Mouse (Mus musculus) erythroblast, embryonic 14.5 days (primary cell): Measurements from ENCODE around the gene Rc3h1. TPM values are rescaled to one million over a fixed set of nuclear protein-coding genes. Genes with fewer than 3 reads are reported as not detected.
"Not testable (repeated sequence)": the region's sequence is repeated elsewhere in the genome, so short reads cannot be mapped to it uniquely, and the experiment has no call there.

Experiments
- H3K27me3 ChIP-seq: 2 replicates; pipeline ENCODE4 v1.6.1; 2012; ENCODE audit warnings: inconsistent platforms; ENCODE audit not compliant: control insufficient read depth
- H3K36me3 ChIP-seq: 2 replicates; pipeline ENCODE4 v1.6.1; 2012; ENCODE audit warnings: mild to moderate bottlenecking, inconsistent platforms; ENCODE audit not compliant: control insufficient read depth
- H3K4me1 ChIP-seq: 2 replicates; pipeline ENCODE4 v1.6.1; 2012; ENCODE audit warnings: inconsistent platforms; ENCODE audit not compliant: control insufficient read depth
- H3K4me3 ChIP-seq: replicated peaks from 2 replicates; pipeline ENCODE3; 2012; ENCODE audit warnings: moderate library complexity, mild to moderate bottlenecking, inconsistent platforms
- H3K9me3 ChIP-seq: 2 replicates; pipeline ENCODE4 v1.6.1; 2012; ENCODE audit warnings: low read length, inconsistent platforms, mixed read lengths; ENCODE audit not compliant: control insufficient read depth
- GATA1 ChIP-seq: IDR thresholded peaks from 2 replicates; pipeline ENCODE4 v1.6.1; 2012; ENCODE audit warnings: low read length, inconsistent platforms, mixed read lengths
- TAL1 ChIP-seq: IDR thresholded peaks from 3 replicates; pipeline ENCODE4 v1.6.1; 2012; ENCODE audit warnings: low read length, inconsistent platforms, mixed read lengths
- polyA plus RNA-seq: library from polyadenylated mRNA; stranded (reverse); fragments of >175 nt; gene quantifications from 2 replicates; pipeline ENCODE4 v1.2.3, GENCODE M21; 2012

Rc3h1 gene
- polyA plus RNA-seq, 1 experiment, result 0.13 TPM

DNA sequence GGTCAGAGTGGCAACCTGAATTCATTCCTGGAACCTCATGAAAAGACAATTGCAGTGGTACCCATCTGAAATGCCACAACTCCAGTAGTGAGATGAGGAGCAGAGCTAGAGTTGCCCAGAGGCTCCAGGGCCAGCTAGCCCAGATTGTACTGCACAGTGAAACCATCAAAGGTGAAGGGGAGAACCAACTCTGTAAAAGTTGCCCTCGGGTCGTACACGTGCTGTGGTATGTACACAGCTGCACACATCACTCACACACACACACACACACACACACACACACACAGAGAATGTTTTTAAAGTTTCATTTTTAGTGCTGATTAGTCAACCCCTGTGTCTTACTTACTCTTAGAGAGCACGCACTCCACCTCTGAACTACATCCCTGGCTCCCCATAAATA is 75.1 kb downstream of the Rc3h1 start:
- H3K36me3 ChIP-seq, result no peaks in the 10 kb centered on the region; the same call in none of the 2 replicates
- H3K4me3 ChIP-seq, result no peak overlapping the region
- TF ChIP-seq GATA1, result no peak
- no peak for TF ChIP-seq TAL1
- no peaks in the 10 kb centered on the region for H3K9me3 ChIP-seq
- no peaks in the 10 kb centered on the region for H3K27me3 ChIP-seq
- no peaks in the 10 kb centered on the region for H3K4me1 ChIP-seq

DNA sequence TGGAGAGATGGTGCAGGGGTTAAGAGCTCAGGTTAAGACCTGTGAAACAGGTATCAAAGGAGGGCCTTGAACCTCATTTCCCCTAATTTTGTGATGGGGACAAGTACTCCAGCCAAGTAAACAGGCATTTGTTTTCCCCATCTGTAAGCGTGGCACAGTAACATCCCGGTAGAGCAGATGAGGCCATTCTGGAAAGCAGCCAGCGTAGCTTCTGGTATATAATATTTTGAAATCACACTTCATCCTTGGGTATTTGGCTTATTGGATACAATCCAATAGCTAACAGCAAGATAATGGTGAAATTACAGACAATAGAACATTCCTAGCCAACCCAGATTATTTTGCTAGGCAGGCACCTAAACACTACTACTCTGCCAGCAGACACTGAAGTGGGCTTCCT is 76.7 kb downstream of the Rc3h1 start:
- Histone ChIP-seq H3K27me3 (no peaks in the 10 kb centered on the region), H3K4me1 (no peaks in the 10 kb centered on the region), H3K4me3 (no peak overlapping the region), H3K9me3 (no peaks in the 10 kb centered on the region), H3K36me3 (no peaks in the 10 kb centered on the region)
- TF ChIP-seq TAL1 (no peak), GATA1 (no peak)

DNA sequence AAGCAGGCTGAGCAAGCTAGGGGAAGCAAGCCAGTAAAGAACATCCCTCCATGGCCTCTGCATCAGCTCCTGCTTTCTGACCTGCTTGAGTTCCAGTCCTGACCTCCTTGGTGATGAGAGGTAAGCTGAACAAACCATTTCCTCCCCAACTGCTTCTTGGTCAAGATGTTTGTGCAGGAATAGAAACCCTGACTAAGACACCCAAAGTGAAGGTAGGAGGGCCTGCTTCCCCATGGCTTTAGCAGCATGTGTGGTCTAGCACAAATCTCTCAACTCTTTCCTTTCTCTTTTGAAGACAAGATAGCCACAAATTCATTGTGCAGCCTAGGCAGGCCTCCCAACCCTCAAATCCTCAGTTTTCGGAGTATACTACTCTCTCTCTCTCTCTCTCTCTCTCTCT is 78.5 kb downstream of the Rc3h1 start:
- H3K4me3 ChIP-seq, H3K36me3 ChIP-seq: not testable (repeated sequence)

DNA sequence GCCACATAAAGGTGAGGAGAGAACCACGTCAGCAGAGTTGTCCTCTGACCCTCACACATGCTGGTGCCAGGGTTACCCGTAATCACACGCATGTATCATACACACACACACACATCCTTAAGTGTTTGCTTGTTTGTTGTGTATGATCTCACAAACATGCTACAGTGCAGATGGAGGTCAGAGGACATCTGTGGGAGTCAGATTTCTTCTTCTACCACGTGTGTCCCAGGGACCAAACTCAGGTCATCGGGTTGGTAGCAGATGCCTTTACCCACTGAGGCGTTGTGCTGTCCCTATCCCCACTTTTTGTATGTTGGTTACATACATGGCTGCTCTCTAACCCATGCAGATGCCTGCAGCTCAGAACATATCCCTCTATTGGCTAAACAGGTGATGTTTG is 79.3 kb downstream of the Rc3h1 start:
- Histone ChIP-seq H3K27me3 (no peaks in the 10 kb centered on the region), H3K9me3 (no peaks in the 10 kb centered on the region)

More for the DNA sequence above, 78.5 kb downstream of the Rc3h1 start:
- not testable (repeated sequence) for H3K27me3 ChIP-seq, H3K9me3 ChIP-seq, H3K4me1 ChIP-seq

DNA sequence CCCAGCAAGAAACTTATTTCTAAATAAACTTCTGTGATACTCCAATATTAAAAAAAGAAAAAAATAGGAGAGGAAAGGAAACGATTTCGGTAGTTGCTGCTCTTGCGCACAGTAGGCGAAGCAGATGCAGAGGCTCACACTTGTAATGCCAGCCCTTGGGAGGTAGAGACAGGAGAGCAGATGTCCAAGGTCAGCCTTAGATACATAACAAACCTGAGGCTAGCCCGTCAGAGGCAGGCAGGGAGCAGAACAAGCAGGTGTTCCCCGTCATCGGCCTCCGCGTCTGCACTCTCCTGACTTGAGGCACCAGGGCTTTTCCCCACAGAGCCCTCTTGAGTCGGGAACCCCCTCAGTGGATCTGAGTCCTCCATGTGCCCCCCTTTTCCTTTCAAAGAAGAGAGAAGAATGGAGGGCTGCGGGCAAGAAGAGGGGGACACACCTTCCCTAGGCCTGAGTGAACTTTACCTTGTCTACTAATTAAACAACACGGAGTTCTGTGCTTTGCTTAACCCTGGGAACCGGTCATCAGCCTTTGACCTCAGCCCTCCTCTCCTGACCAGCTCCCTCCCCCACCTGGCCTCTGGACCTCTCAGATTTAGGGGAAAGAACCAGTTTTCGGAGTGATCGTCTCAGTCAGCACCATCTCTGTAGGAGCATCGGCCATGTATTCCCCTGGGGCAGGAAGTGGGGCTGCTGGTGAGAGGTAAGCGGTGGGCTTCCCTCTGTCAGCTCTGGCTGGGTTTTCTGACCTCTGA is 80.8 kb downstream of the Rc3h1 start:
- H3K4me3 ChIP-seq, result peak overlapping the region; percentile 53
- TF ChIP-seq TAL1 (no peak), GATA1 (no peak)
- peaks cover 3% of the 10 kb centered on the region; the same call in 1 of the 2 replicates for H3K36me3 ChIP-seq
- H3K27me3 ChIP-seq, result peaks cover 4% of the 10 kb centered on the region; the same call in 1 of the 2 replicates
- no peaks in the 10 kb centered on the region for H3K4me1 ChIP-seq
- H3K9me3 ChIP-seq, result no peaks in the 10 kb centered on the region

More for the DNA sequence above, 79.3 kb downstream of the Rc3h1 start:
- TF ChIP-seq GATA1, result no peak
- no peak for TF ChIP-seq TAL1
- H3K36me3 ChIP-seq, result no peaks in the 10 kb centered on the region
- H3K4me1 ChIP-seq, result no peaks in the 10 kb centered on the region
- no peak overlapping the region for H3K4me3 ChIP-seq

DNA sequence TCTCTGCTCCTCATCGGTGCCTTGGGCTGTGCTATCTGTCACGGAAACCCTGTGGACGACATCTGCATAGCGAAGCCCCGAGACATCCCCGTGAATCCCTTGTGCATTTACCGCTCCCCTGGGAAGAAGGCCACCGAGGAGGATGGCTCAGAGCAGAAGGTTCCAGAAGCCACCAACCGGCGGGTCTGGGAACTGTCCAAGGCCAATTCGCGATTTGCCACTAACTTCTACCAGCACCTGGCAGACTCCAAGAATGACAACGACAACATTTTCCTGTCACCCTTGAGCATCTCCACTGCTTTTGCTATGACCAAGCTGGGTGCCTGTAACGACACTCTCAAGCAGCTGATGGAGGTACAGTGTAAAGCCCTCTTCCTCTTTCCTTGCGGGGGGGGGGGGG is 83.2 kb downstream of the Rc3h1 start:
- H3K4me1 ChIP-seq, result no peaks in the 10 kb centered on the region
- H3K27me3 ChIP-seq, result peaks cover 4% of the 10 kb centered on the region; the same call in 1 of the 2 replicates
- H3K36me3 ChIP-seq, result peaks cover 5% of the 10 kb centered on the region; the same call in 1 of the 2 replicates
- peak overlapping the region; percentile 53 for H3K4me3 ChIP-seq
- no peaks in the 10 kb centered on the region for H3K9me3 ChIP-seq
- TF ChIP-seq TAL1, result no peak
- no peak for TF ChIP-seq GATA1

DNA sequence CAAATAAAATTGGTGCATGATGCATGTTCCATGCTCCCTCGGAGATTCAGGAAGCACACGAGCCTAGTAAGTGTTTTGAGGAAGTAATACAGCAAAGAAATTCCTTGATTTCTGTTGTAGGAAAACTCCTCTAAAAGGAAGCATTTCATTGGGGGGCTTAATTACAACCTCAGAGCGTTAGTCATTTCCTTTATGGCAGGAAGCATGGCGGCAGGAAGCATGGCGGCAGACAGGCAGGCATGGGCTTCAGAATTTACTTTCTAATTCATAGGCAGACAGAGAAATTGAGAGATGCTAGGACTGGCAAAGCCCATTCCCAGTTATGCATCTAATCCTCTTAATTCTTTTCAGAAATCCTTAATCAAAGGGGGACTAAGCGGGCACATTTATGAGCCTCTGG is 87.6 kb downstream of the Rc3h1 start:
- Histone ChIP-seq H3K27me3 (peaks cover 4% of the 10 kb centered on the region; the same call in 1 of the 2 replicates), H3K4me1 (no peaks in the 10 kb centered on the region), H3K9me3 (no peaks in the 10 kb centered on the region), H3K36me3 (peaks cover 7% of the 10 kb centered on the region; the same call in 1 of the 2 replicates), H3K4me3 (no peak overlapping the region)
- TF ChIP-seq TAL1 (no peak), GATA1 (no peak)

DNA sequence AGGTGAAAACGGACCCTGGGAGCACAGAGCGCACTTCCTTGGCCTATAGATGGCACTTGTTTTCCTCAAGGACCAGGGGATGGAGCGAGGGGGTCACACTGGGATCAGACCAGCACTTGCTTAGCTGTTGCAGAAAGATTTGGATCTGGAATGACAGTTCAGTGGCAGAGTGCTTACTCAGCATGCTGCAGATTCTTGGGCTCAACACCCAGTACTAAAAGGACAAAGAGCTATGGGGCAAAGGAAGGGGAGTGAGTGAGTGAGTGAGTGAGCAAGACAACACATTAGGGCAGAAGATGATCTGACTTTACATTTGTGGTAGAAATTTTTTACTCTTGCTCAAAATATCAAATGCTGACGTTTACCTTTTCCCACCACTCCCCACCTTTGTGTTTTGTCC is 98.7 kb downstream of the Rc3h1 start:
- Histone ChIP-seq H3K36me3 (peaks cover 10% of the 10 kb centered on the region; the same call in 1 of the 2 replicates), H3K9me3 (no peaks in the 10 kb centered on the region), H3K4me1 (no peaks in the 10 kb centered on the region), H3K27me3 (no peaks in the 10 kb centered on the region), H3K4me3 (no peak overlapping the region)
- TF ChIP-seq TAL1 (no peak), GATA1 (no peak)

DNA sequence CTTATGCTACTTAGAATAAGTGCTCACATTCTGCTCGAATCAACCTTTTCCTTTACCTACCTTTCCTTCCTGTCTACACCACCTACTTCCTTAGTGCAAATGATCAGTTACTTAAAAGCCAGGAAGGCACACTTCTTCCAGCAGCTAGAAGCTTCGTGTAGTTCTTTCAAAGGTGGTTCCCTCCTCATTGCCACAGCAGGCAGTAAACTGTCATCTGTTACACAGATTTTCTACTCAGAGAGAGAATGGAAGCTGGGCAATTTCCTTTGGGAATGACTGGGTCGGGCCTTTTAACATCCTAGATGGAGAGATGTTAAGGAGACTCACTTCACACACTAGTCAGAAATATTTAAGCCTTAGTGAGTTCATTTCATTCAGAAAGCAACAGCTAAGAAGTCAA is 99.3 kb downstream of the Rc3h1 start:
- H3K27me3 ChIP-seq, result no peaks in the 10 kb centered on the region
- no peak overlapping the region for H3K4me3 ChIP-seq
- no peaks in the 10 kb centered on the region for H3K9me3 ChIP-seq
- peaks cover 10% of the 10 kb centered on the region; the same call in 1 of the 2 replicates for H3K36me3 ChIP-seq
- no peaks in the 10 kb centered on the region for H3K4me1 ChIP-seq
- no peak for TF ChIP-seq GATA1
- TF ChIP-seq TAL1, result no peak
